8 mouse cellular contexts compared by ENCODE assay signal in genomic region chrX:167212707-167213106, GRCm38 (mm10). TPM values are rescaled to one million over a fixed set of nuclear protein-coding genes. Genes with fewer than 3 reads are reported as not detected.
DNase-seq lines count a peak whose midpoint lies in the region; ATAC-seq lines count a peak whose summit lies in the region.

No protein-coding gene starts in this region.

- H3K27me3 ChIP-seq in heart, embryonic 11.5 days (ENCODE audit: control insufficient read depth, insufficient read depth, low read length): no peaks in the 10 kb centered on the region
- no peaks in the 10 kb centered on the region; the same call in 1 of the 2 replicates for H3K27me3 ChIP-seq in forebrain, embryonic 16.5 days (replicated peaks; ENCODE audit: control insufficient read depth, insufficient read depth, low read length)
- no peaks in the 10 kb centered on the region for H3K27me3 ChIP-seq in intestine, embryonic 15.5 days (replicated peaks)
- H3K27me3 ChIP-seq in midbrain, embryonic 12.5 days: peaks cover 31% of the 10 kb centered on the region

- H3K4me3 ChIP-seq in heart, embryonic 11.5 days (ENCODE audit: low read depth, low read length): no peak overlapping the region
- H3K4me3 ChIP-seq in forebrain, embryonic 16.5 days (replicated peaks; ENCODE audit: low read length): no peak overlapping the region
- H3K4me3 ChIP-seq in intestine, embryonic 15.5 days (replicated peaks): no peak overlapping the region
- H3K4me3 ChIP-seq in midbrain, embryonic 12.5 days: no peak overlapping the region

- DNase-seq in heart, adult 18-20 months: peak; percentile 60 to 66
- peak; percentile 45 for DNase-seq in NIH3T3 (ENCODE audit: low read depth)
- DNase-seq in MN1 (ENCODE audit: low spot score): no peak

- ATAC-seq in heart, embryonic 11.5 days (replicated peaks; ENCODE audit: insufficient number of reproducible peaks, low FRiP score, low TSS enrichment): no peak
- ATAC-seq in forebrain, embryonic 16.5 days: peak; percentile 29; the same call in 1 of the 2 replicates
- peak; percentile 28; the same call in 1 of the 2 replicates for ATAC-seq in intestine, embryonic 15.5 days
- ATAC-seq in midbrain, embryonic 12.5 days (ENCODE audit: low FRiP score, low read depth): peak; percentile 27
- no peak for ATAC-seq in cerebellum, adult (ENCODE audit: insufficient number of reproducible peaks, low FRiP score, low TSS enrichment)

- H3K4me2 ChIP-seq in heart, embryonic 11.5 days: no peak overlapping the region
- H3K4me2 ChIP-seq in forebrain, embryonic 16.5 days (ENCODE audit: low read length): no peak overlapping the region
- H3K4me2 ChIP-seq in intestine, embryonic 15.5 days (replicated peaks): 0 out of 2 replicates have a peak overlapping the region, but pooled peaks have one; percentile 14
- 0 out of 2 replicates have a peak overlapping the region, but pooled peaks have one; percentile 11 for H3K4me2 ChIP-seq in midbrain, embryonic 12.5 days (replicated peaks)

- H3K9ac ChIP-seq in heart, embryonic 11.5 days (ENCODE audit: low read depth, low read length): no peak overlapping the region
- no peak overlapping the region for H3K9ac ChIP-seq in forebrain, embryonic 16.5 days (replicated peaks; ENCODE audit: low read depth, low read length)
- no peak overlapping the region for H3K9ac ChIP-seq in intestine, embryonic 15.5 days
- H3K9ac ChIP-seq in midbrain, embryonic 12.5 days (replicated peaks): no peak overlapping the region

- no peaks in the 10 kb centered on the region for H3K4me1 ChIP-seq in heart, embryonic 11.5 days (ENCODE audit: control insufficient read depth, insufficient read depth, low read length)
- peaks cover 5% of the 10 kb centered on the region; the same call in 1 of the 2 replicates for H3K4me1 ChIP-seq in forebrain, embryonic 16.5 days (replicated peaks; ENCODE audit: control insufficient read depth, insufficient read depth, low read length)
- H3K4me1 ChIP-seq in intestine, embryonic 15.5 days (replicated peaks): 0 out of 2 replicates have a peak, but pooled peaks cover 3% of the 10 kb centered on the region
- peaks cover 22% of the 10 kb centered on the region for H3K4me1 ChIP-seq in midbrain, embryonic 12.5 days

- H3K36me3 ChIP-seq in heart, embryonic 11.5 days (ENCODE audit: control insufficient read depth, insufficient read depth, low read length): no peaks in the 10 kb centered on the region
- H3K36me3 ChIP-seq in forebrain, embryonic 16.5 days (ENCODE audit: control insufficient read depth, insufficient read depth): no peaks in the 10 kb centered on the region
- H3K36me3 ChIP-seq in intestine, embryonic 15.5 days: no peaks in the 10 kb centered on the region
- no peaks in the 10 kb centered on the region for H3K36me3 ChIP-seq in midbrain, embryonic 12.5 days

- no peak overlapping the region for H3K27ac ChIP-seq in heart, embryonic 11.5 days (ENCODE audit: low read depth, low read length)
- no peak overlapping the region; the same call in 1 of the 2 replicates for H3K27ac ChIP-seq in forebrain, embryonic 16.5 days (ENCODE audit: low read length)
- no peak overlapping the region for H3K27ac ChIP-seq in intestine, embryonic 15.5 days
- H3K27ac ChIP-seq in midbrain, embryonic 12.5 days (replicated peaks): peak overlapping the region; percentile 17

- H3K9me3 ChIP-seq in heart, embryonic 11.5 days (replicated peaks; ENCODE audit: control insufficient read depth, low read length): no peaks in the 10 kb centered on the region
- no peaks in the 10 kb centered on the region for H3K9me3 ChIP-seq in forebrain, embryonic 16.5 days (ENCODE audit: control insufficient read depth, low read length)
- H3K9me3 ChIP-seq in intestine, embryonic 15.5 days: no peaks in the 10 kb centered on the region
- no peaks in the 10 kb centered on the region for H3K9me3 ChIP-seq in midbrain, embryonic 12.5 days

- 27% methylated on average over 8 of the region's 8 CpGs for WGBS in heart, embryonic 11.5 days (ENCODE audit: insufficient replicate concordance)
- WGBS in forebrain, embryonic 16.5 days: 11% methylated on average over 8 of the region's 8 CpGs
- 26% methylated on average over 8 of the region's 8 CpGs for WGBS in intestine, embryonic 15.5 days
- WGBS in midbrain, embryonic 12.5 days: 22% methylated on average over 8 of the region's 8 CpGs

RNA-seq across cellular contexts. Expression of gene Tmsb4x, which starts 3.6 kb away (rescaled TPM):
- 100 to 1,000 TPM; 525 to 536 TPM for total RNA-seq in heart, adult 18-20 months (2021)
- 2,694 and 2,831 TPM in 2 replicates for polyA plus RNA-seq in heart, embryonic 11.5 days (2014; fragmentation: Nextera tagmentation; extraction: Ambion mirVana)
- polyA plus RNA-seq in forebrain, embryonic 16.5 days (2015; fragmentation: Nextera tagmentation; extraction: Ambion mirVana): 6,382 and 7,459 TPM in 2 replicates
- polyA plus RNA-seq in intestine, embryonic 15.5 days (2015; fragmentation: Nextera tagmentation; extraction: Ambion mirVana): 3,039 and 3,818 TPM in 2 replicates
- 6,192 and 6,219 TPM in 2 replicates for polyA plus RNA-seq in midbrain, embryonic 12.5 days (2016; fragmentation: Nextera tagmentation; extraction: Ambion mirVana)

RNA-seq across cellular contexts. Expression of gene Tlr8, which starts 51.4 kb away (rescaled TPM):
- total RNA-seq in heart, adult 18-20 months (2021): 1 to 10 TPM; 1.9 to 2.8 TPM
- polyA plus RNA-seq in heart, embryonic 11.5 days (2014; fragmentation: Nextera tagmentation; extraction: Ambion mirVana): 0.06 and 0.17 TPM in 2 replicates
- 0.10 TPM in 1 of 2 replicates, not detected in the other for polyA plus RNA-seq in forebrain, embryonic 16.5 days (2015; fragmentation: Nextera tagmentation; extraction: Ambion mirVana)
- polyA plus RNA-seq in intestine, embryonic 15.5 days (2015; fragmentation: Nextera tagmentation; extraction: Ambion mirVana): 0.60 and 0.61 TPM in 2 replicates
- polyA plus RNA-seq in midbrain, embryonic 12.5 days (2016; fragmentation: Nextera tagmentation; extraction: Ambion mirVana): 0.40 TPM in 1 of 2 replicates, not detected in the other

Comparison
In these comparisons a context has a peak if more than half of its experiments do, and no peak if none do; other contexts are left out.
1. ATAC-seq: peak in forebrain, embryonic 16.5 days (single experiment), intestine, embryonic 15.5 days (single experiment) and midbrain, embryonic 12.5 days (single experiment); none in heart, embryonic 11.5 days (single experiment) and cerebellum, adult (single experiment).
2. H3K4me2 ChIP-seq: peak in intestine, embryonic 15.5 days (single experiment) and midbrain, embryonic 12.5 days (single experiment); none in heart, embryonic 11.5 days (single experiment) and forebrain, embryonic 16.5 days (single experiment).